Mouse (Mus musculus) testis, adult 2 months (tissue): ENCODE measurements around the gene Vipas39.

Experiments
- CTCF ChIP-seq: fragments of 200-500 bp; IDR thresholded peaks from 2 replicates; pipeline ENCODE4 v1.5.1; 2012; ENCODE audit warnings: low read depth, mild to moderate bottlenecking, inconsistent platforms, low read length, moderate library complexity; ENCODE audit not compliant: control insufficient read depth, insufficient read depth, insufficient replicate concordance
- POLR2A ChIP-seq: fragments of 200-500 bp; IDR thresholded peaks from 2 replicates; pipeline ENCODE4 v1.6.1; 2012; ENCODE audit warnings: low read depth, mild to moderate bottlenecking, inconsistent platforms, low read length, moderate library complexity; ENCODE audit not compliant: control insufficient read depth

DNA sequence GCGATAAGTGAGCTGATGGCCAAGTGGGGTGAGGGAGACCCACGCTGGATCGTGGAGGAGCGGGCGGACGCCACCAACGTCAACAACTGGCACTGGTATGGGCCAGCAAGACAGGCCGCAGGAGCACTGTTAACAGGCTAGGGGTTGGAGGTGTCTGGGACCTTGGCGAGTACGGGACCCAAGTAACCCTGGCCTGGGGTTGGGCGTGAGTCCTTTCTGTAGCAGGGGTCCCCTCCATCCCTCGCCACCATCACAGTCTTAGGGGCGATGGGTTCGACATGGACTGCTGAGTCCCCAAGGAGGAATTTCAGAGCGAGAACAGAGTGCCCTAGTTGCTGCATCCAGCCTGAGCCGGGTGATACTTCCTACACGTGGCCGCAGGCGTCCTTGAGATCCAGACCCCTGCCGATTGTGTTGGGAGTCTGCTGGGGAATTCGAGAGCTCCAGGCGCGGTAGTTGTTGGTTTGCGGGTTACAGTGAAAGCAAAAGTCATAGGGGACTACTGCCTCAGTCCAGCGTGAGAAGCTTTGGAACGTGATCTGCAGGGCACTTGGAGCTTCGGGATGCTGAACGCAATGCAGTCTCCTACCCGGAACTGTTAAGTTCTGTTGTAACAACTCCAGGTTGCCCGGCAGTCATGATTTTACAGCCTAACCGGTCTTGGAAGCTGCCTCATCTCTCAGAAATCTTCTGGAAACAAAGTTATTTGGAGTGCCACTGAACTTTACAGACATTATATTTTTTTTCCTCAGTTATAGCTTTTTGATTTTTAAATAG is 959 bp upstream of the Vipas39 start:
- TF ChIP-seq CTCF (no peak), POLR2A (no peak)
